Mouse (Mus musculus) spleen, adult 2 months (tissue): ENCODE results near the gene Fxyd7.

ENCODE experiments used
- CTCF ChIP-seq: fragments of 200-500 bp; IDR thresholded peaks from 2 replicates; pipeline ENCODE4 v1.5.1; 2011; ENCODE audit warnings: mild to moderate bottlenecking, inconsistent platforms; ENCODE audit not compliant: insufficient read depth, insufficient read length, insufficient replicate concordance; ENCODE audit errors: extremely low read depth
- POLR2A ChIP-seq: fragments of 200-500 bp; IDR thresholded peaks from 2 replicates; pipeline ENCODE4 v1.6.1; 2011; ENCODE audit warnings: low read depth, low read length, inconsistent platforms

- TF ChIP-seq CTCF (no peak), POLR2A (no peak; the same call in 1 of the 2 replicates)
Observed at GRCm38 (mm10) chr7:31041662-31042315, 9.5 kb downstream of the Fxyd7 start.
